Mouse (Mus musculus): ENCODE measurements around the gene Eid2b. TPM values are rescaled to one million over a fixed set of nuclear protein-coding genes. Genes with fewer than 3 reads are reported as not detected.

Gene Eid2b
- polyA plus RNA-seq, 1 experiment from 2014 or later: 6.3 TPM

GRCm38 (mm10) chr7:28328260-28328659, 50.7 kb downstream of the Eid2b start:
- WGBS (ENCODE audit: insufficient replicate concordance): 100% methylated on average over 2 of the region's 2 CpGs
- Histone ChIP-seq H3K9ac (ENCODE audit: low read depth, low read length) (no peak overlapping the region), H3K4me1 (ENCODE audit: control insufficient read depth, insufficient read depth, low read length) (no peaks in the 10 kb centered on the region), H3K4me2 (no peak overlapping the region), H3K27me3 (ENCODE audit: control insufficient read depth, insufficient read depth, low read length) (no peaks in the 10 kb centered on the region), H3K4me3 (ENCODE audit: low read depth, low read length) (no peak overlapping the region), H3K36me3 (ENCODE audit: control insufficient read depth, insufficient read depth, low read length) (peaks cover 43% of the 10 kb centered on the region), H3K27ac (ENCODE audit: low read depth, low read length) (no peak overlapping the region), H3K9me3 (replicated peaks; ENCODE audit: control insufficient read depth, low read length) (no peaks in the 10 kb centered on the region)
- no peak for ATAC-seq (replicated peaks; ENCODE audit: insufficient number of reproducible peaks, low FRiP score, low TSS enrichment)

Other genes starting within 250 kb of the Eid2b start
- 276 and 283 TPM in 2 replicates for gene Psmc4, start 227.6 kb upstream of the Eid2b start, polyA plus RNA-seq (2014; fragmentation: Nextera tagmentation; extraction: Ambion mirVana)
- gene Fcgbp, start 206.5 kb upstream of the Eid2b start, polyA plus RNA-seq (2014; fragmentation: Nextera tagmentation; extraction: Ambion mirVana): 0.24 TPM in 1 of 2 replicates, not detected in the other
- gene 9530053A07Rik, start 148.3 kb upstream of the Eid2b start, polyA plus RNA-seq (2014; fragmentation: Nextera tagmentation; extraction: Ambion mirVana): not detected in 2 replicates
- 23.9 and 32.3 TPM in 2 replicates for gene Fbl, start 108.0 kb upstream of the Eid2b start, polyA plus RNA-seq (2014; fragmentation: Nextera tagmentation; extraction: Ambion mirVana)
- 8.5 and 9.9 TPM in 2 replicates for gene Dyrk1b, start 98.3 kb upstream of the Eid2b start, polyA plus RNA-seq (2014; fragmentation: Nextera tagmentation; extraction: Ambion mirVana)
- gene Eid2, start 9.9 kb upstream of the Eid2b start, polyA plus RNA-seq (2014; fragmentation: Nextera tagmentation; extraction: Ambion mirVana): 5.4 TPM in 2 replicates
- gene Selenov, start 13.4 kb downstream of the Eid2b start, polyA plus RNA-seq (2014; fragmentation: Nextera tagmentation; extraction: Ambion mirVana): not detected in 2 replicates
- gene Dll3, start 24.5 kb downstream of the Eid2b start, polyA plus RNA-seq (2014; fragmentation: Nextera tagmentation; extraction: Ambion mirVana): 0.24 and 0.43 TPM in 2 replicates
- gene Timm50, start 34.3 kb downstream of the Eid2b start, polyA plus RNA-seq (2014; fragmentation: Nextera tagmentation; extraction: Ambion mirVana): 139 and 141 TPM in 2 replicates
- 55.2 and 60.3 TPM in 2 replicates for gene Supt5, start 61.0 kb downstream of the Eid2b start, polyA plus RNA-seq (2014; fragmentation: Nextera tagmentation; extraction: Ambion mirVana)
- gene Rps16, start 72.9 kb downstream of the Eid2b start, polyA plus RNA-seq (2014; fragmentation: Nextera tagmentation; extraction: Ambion mirVana): 750 and 792 TPM in 2 replicates
- gene Plekhg2, start 94.9 kb downstream of the Eid2b start, polyA plus RNA-seq (2014; fragmentation: Nextera tagmentation; extraction: Ambion mirVana): 44.6 and 47.8 TPM in 2 replicates
- gene Zfp36, start 102.5 kb downstream of the Eid2b start, polyA plus RNA-seq (2014; fragmentation: Nextera tagmentation; extraction: Ambion mirVana): 10.9 and 11.6 TPM in 2 replicates
- gene Med29, start 115.0 kb downstream of the Eid2b start, polyA plus RNA-seq (2014; fragmentation: Nextera tagmentation; extraction: Ambion mirVana): 46.4 and 54.3 TPM in 2 replicates
- 70.2 and 81.4 TPM in 2 replicates for gene Paf1, start 115.2 kb downstream of the Eid2b start, polyA plus RNA-seq (2014; fragmentation: Nextera tagmentation; extraction: Ambion mirVana)
- 5.8 and 6.4 TPM in 2 replicates for gene Gmfg, start 159.7 kb downstream of the Eid2b start, polyA plus RNA-seq (2014; fragmentation: Nextera tagmentation; extraction: Ambion mirVana)
- 1.4 and 1.7 TPM in 2 replicates for gene Lrfn1, start 174.2 kb downstream of the Eid2b start, polyA plus RNA-seq (2014; fragmentation: Nextera tagmentation; extraction: Ambion mirVana)
- gene Ifnl2, start 232.7 kb downstream of the Eid2b start, polyA plus RNA-seq (2014; fragmentation: Nextera tagmentation; extraction: Ambion mirVana): not detected in 2 replicates
- gene Ifnl3, start 245.1 kb downstream of the Eid2b start, polyA plus RNA-seq (2014; fragmentation: Nextera tagmentation; extraction: Ambion mirVana): not detected in 2 replicates

All from heart, embryonic 11.5 days (tissue).